Mouse (Mus musculus): ENCODE results near the gene Nipsnap3a. TPM values are rescaled to one million over a fixed set of nuclear protein-coding genes. Genes with fewer than 3 reads are reported as not detected.
A peak's percentile ranks its signal among the peaks of the same experiment; 100 is the strongest.

Nipsnap3a gene
- not detected in 2 replicates for polyA plus RNA-seq (2016; fragmentation: Nextera tagmentation; extraction: Ambion mirVana)

DNA sequence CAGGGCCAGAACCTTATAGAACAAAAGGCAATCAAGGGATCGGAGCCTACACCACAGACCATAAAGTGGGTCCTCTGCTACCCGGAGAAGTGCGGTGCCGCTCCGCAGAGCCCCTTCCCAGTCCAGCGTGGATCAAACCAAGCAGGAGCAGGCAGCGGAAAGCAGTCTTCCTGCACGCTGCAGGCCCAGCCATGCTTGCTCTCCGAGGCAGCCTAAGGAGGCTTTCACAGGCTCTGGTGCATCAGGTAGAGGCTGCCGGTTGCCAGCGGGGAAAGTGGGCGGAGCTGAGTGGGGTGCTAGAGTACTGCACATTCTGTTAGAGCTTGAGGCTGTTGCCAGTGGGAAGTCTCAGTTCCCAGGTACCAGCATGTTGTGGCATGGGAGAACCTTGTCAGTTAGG, at the start of gene Nipsnap3a:
Gene Nipsnap3a (plus strand): TSS at position 25 of the 400 bp plus-strand sequence.
- H3K4me3 ChIP-seq: peak within 1 kb of the TSS; percentile 41
- no peak within 1 kb of the TSS for H3K27ac ChIP-seq (replicated peaks)
- peaks cover 5% of the 10 kb centered on the region for H3K4me1 ChIP-seq
- H3K9me3 ChIP-seq (replicated peaks): no peaks in the 10 kb centered on the region
- H3K36me3 ChIP-seq: no peaks in the 10 kb centered on the region
- 36% methylated on average over 12 of the region's 12 CpGs for WGBS
- no peaks in the 10 kb centered on the region for H3K27me3 ChIP-seq (ENCODE audit: low read depth, poor library complexity, severe bottlenecking)
- peak; percentile 19 for DNase-seq (ENCODE audit: low spot score)

DNA sequence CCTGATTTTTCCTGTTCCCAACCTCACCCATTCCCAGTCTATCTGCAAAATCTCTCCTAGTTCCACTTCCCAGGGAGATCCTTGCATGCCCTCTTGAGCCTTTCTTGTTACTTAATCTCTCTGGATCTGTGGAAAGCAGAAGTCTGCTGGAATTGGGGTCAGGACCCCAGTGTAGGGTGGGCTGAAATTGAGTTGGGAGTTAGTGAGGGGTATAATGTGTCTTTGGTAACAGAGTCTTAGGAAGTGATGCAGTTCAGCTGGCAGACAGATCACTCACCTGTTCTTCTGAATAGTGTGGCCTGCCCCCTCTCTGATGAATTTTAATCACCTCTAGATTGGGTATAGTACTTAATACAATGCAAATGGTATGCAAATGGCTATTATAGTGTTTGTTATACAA, 42.4 kb upstream of the Nipsnap3a start:
- Histone ChIP-seq H3K4me3 (no peak overlapping the region), H3K9me3 (replicated peaks) (no peaks in the 10 kb centered on the region), H3K36me3 (no peaks in the 10 kb centered on the region), H3K27ac (replicated peaks) (no peak overlapping the region), H3K4me1 (no peaks in the 10 kb centered on the region), H3K27me3 (ENCODE audit: low read depth, poor library complexity, severe bottlenecking) (no peaks in the 10 kb centered on the region)
- no peak for DNase-seq (ENCODE audit: low spot score)

DNA sequence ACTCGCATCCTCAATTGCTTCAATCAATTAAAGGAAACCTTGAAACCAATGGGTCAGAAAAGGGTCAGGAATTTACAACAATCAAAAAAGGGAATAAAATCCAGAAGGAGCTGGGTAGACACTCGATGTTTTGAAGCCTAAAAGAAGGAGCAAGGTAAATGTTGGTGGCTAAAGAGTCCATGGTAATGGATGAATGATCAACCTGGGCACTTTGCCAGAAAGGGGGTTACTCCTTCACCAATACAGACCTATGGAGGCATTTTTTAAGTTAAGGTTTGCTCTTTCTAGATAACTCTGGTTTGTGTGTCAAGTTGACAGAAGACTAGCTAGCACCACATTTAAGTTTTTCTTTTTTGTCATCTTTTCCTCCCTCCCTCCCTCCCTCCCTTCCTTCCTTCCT, 40.1 kb upstream of the Nipsnap3a start:
- Histone ChIP-seq H3K4me1 (no peaks in the 10 kb centered on the region), H3K27ac (replicated peaks) (no peak overlapping the region), H3K36me3 (no peaks in the 10 kb centered on the region), H3K27me3 (ENCODE audit: low read depth, poor library complexity, severe bottlenecking) (no peaks in the 10 kb centered on the region), H3K4me3 (no peak overlapping the region), H3K9me3 (replicated peaks) (no peaks in the 10 kb centered on the region)
- WGBS: 86% methylated on average over 2 of the region's 2 CpGs
- DNase-seq (ENCODE audit: low spot score): no peak

DNA sequence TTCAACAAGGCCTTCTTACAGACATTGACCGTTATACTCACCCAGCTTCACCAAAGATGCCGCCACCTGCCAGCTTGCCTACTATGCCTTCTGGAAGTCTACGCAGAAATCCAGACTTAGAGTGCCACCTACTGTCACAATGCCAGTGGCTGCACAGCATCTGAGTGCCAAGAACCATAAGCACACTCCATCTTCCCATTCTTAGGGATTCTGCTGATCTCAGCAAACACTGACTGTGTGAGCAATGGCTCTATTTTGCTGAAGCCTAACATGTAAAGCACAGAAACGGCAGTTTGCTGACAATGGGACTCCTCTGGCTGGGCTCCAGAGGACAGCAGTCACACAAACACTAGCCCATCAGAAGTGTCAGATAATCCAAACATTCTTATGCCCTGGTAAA, 30.4 kb upstream of the Nipsnap3a start:
- no peaks in the 10 kb centered on the region for H3K4me1 ChIP-seq
- no peaks in the 10 kb centered on the region for H3K27me3 ChIP-seq (ENCODE audit: low read depth, poor library complexity, severe bottlenecking)
- no peak overlapping the region for H3K4me3 ChIP-seq
- 43% methylated on average over 4 of the region's 4 CpGs for WGBS
- H3K36me3 ChIP-seq: no peaks in the 10 kb centered on the region
- no peaks in the 10 kb centered on the region for H3K9me3 ChIP-seq (replicated peaks)
- no peak overlapping the region for H3K27ac ChIP-seq (replicated peaks)
- DNase-seq (ENCODE audit: low spot score): peak; percentile 20

DNA sequence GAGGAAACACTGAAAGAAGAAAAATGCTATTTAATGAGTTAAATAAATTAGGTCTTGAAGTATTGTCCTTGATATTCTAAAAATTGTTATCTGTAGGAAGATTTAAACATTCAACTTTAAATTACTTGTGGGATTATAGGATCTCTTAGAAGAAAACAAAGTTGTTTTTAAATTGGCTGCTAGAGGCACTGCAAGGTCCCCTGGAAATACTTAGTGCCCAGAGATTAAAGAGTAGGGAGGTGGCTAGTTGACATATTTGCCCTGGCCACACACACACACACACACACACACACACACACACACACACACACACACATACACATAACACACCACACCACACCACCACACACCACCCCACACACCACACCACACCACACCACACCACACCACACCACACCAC, 24.8 kb upstream of the Nipsnap3a start, which contains the start of gene Olfr270:
Gene Olfr270 (plus strand): TSS at position 301 of the 400 bp plus-strand sequence.
- no peaks in the 10 kb centered on the region for H3K9me3 ChIP-seq (replicated peaks)
- no peaks in the 10 kb centered on the region for H3K4me1 ChIP-seq
- no peak within 1 kb of the TSS for H3K4me3 ChIP-seq
- DNase-seq (ENCODE audit: low spot score): no peak
- H3K27ac ChIP-seq (replicated peaks): no peak within 1 kb of the TSS
- H3K27me3 ChIP-seq (ENCODE audit: low read depth, poor library complexity, severe bottlenecking): no peaks in the 10 kb centered on the region
- H3K36me3 ChIP-seq: no peaks in the 10 kb centered on the region

DNA sequence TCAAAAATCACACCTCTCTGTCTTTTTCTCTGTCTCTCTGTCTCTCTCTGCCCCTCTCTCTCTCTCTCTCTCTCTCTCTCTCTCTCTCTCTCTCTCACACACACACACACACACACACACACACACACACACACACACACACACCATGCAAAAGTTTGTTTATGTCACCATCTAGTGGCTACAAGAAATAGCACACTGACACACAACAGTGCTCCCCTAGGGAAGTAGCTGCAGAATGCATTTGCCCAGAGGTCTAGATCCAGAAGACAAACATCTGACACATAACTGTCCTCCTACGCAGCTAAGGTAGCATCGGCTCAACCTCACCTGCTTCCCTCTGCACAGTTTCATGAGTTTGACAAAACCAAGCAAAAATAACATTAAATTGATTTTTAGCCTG, 3.9 kb upstream of the Nipsnap3a start:
- H3K4me3 ChIP-seq: no peak overlapping the region
- peaks cover 5% of the 10 kb centered on the region for H3K4me1 ChIP-seq
- H3K36me3 ChIP-seq: no peaks in the 10 kb centered on the region
- no peak overlapping the region for H3K27ac ChIP-seq (replicated peaks)
- no peaks in the 10 kb centered on the region for H3K9me3 ChIP-seq (replicated peaks)
- DNase-seq (ENCODE audit: low spot score): no peak
- no peaks in the 10 kb centered on the region for H3K27me3 ChIP-seq (ENCODE audit: low read depth, poor library complexity, severe bottlenecking)
- WGBS: 84% methylated on average over 2 of the region's 2 CpGs

DNA sequence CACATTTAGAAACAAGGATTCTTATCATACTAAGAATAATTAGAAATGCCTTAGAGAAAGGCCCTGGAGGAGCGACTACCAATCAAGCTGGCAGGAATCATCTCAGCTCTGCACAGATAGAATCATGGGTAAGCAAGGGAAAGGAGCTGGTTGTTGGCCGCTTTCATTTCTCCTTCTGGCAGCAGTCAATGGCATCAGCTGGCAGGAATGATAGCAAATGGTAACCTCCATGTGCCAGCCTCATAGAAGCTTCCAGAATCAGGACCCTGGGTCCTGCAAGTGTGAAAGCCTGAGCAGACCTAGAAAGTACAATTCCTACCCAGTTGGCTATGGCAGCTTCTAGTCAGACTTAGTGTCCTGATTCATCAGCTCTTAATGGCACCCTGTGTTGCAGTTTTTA, 2.8 kb upstream of the Nipsnap3a start:
- WGBS: 89% methylated on average over 2 of the region's 2 CpGs
- no peak for DNase-seq (ENCODE audit: low spot score)
- no peaks in the 10 kb centered on the region for H3K27me3 ChIP-seq (ENCODE audit: low read depth, poor library complexity, severe bottlenecking)
- no peak overlapping the region for H3K27ac ChIP-seq (replicated peaks)
- H3K9me3 ChIP-seq (replicated peaks): no peaks in the 10 kb centered on the region
- peaks cover 5% of the 10 kb centered on the region for H3K4me1 ChIP-seq
- H3K4me3 ChIP-seq: no peak overlapping the region
- H3K36me3 ChIP-seq: no peaks in the 10 kb centered on the region

DNA sequence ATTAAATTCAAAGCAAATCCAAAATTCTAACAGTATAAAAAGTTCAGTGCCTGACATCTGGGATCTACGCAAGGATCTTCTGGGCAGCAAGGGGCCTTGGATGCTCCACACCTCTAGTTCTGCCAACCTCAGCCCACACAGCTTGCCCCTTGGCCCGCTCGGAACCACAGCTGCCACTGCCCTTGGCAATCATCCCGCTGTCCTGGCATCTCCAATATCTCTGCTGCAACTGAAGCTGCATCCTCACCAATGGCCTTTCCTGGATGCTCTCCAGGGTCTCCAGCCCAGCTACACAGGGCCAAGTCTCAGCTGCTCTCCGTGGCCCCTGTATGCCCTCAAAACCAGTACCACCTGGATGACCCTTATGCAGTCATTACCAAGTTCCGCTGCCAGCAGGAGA, 10.4 kb downstream of the Nipsnap3a start:
- DNase-seq (ENCODE audit: low spot score): no peak
- H3K9me3 ChIP-seq (replicated peaks): no peaks in the 10 kb centered on the region
- H3K27me3 ChIP-seq (ENCODE audit: low read depth, poor library complexity, severe bottlenecking): no peaks in the 10 kb centered on the region
- no peaks in the 10 kb centered on the region for H3K36me3 ChIP-seq
- H3K4me1 ChIP-seq: no peaks in the 10 kb centered on the region
- H3K27ac ChIP-seq (replicated peaks): no peak overlapping the region
- WGBS: 95% methylated on average over 6 of the region's 6 CpGs
- H3K4me3 ChIP-seq: no peak overlapping the region

DNA sequence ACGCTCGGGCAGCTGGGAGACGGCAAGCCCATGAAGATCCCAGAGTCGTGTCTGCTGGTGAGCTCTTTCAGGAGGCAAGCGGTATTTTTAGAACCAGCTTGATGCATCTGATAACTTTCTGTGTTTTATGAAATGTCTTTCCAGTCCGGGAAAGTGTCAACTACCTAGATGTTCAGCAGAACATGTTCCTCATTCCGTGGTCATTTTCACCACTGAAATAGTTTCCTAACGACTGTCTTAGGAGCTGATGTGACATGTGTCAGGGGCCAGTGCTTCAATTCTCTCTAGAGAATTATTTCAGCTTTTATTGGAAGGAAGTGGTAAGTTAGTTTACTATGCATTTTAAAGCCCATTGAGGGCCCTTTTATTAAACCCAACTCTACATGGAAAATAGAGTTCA, 11.1 kb downstream of the Nipsnap3a start:
- WGBS: 91% methylated on average over 8 of the region's 8 CpGs
- no peak overlapping the region for H3K4me3 ChIP-seq

DNA sequence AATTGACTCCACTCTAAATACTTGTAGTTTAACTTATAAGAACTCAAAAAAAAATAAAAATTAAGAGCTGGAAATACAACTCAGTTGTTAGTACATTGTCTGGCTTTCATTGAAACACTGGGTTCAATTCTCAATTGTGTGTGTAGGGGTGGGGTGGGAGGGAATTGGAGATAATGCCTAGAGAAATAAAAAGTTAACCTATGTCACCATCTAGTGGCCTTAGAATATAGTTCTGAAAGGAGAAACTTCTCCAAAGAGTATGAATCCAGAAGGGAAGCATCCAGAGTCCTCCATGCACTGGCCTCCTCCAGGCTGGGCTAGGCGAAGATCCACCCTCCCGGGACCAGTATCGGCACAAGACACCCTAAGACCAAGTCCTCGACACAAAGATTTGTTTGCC, 20.1 kb downstream of the Nipsnap3a start:
- Histone ChIP-seq H3K9me3 (replicated peaks) (no peaks in the 10 kb centered on the region), H3K27ac (replicated peaks) (no peak overlapping the region), H3K27me3 (ENCODE audit: low read depth, poor library complexity, severe bottlenecking) (no peaks in the 10 kb centered on the region), H3K36me3 (peaks cover 3% of the 10 kb centered on the region), H3K4me3 (no peak overlapping the region), H3K4me1 (peaks cover 6% of the 10 kb centered on the region)
- WGBS: 78% methylated on average over 4 of the region's 4 CpGs
- DNase-seq (ENCODE audit: low spot score): no peak

More for the DNA sequence above, 11.1 kb downstream of the Nipsnap3a start:
- H3K4me1 ChIP-seq: no peaks in the 10 kb centered on the region
- H3K27me3 ChIP-seq (ENCODE audit: low read depth, poor library complexity, severe bottlenecking): no peaks in the 10 kb centered on the region
- no peak overlapping the region for H3K27ac ChIP-seq (replicated peaks)
- DNase-seq (ENCODE audit: low spot score): no peak
- H3K36me3 ChIP-seq: no peaks in the 10 kb centered on the region
- no peaks in the 10 kb centered on the region for H3K9me3 ChIP-seq (replicated peaks)

DNA sequence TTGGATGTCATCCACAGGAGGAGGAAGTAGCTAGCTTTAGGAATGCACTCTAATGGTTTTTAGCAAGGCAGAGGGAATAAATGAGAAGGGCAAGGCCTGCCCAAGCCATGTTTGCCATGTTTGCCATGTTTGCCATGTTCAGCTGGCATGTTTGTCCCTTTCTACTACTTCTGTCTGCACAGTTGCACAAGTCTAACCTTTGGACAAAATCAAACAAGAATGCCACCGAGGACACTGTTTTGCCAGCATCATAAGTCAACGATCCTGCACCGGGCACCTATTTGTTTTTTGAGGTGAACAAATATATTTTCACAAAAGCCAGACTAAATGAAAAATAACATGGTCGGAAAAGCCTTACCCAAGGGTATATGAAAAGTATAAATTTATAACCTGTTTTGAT, 20.8 kb downstream of the Nipsnap3a start:
- peaks cover 10% of the 10 kb centered on the region for H3K36me3 ChIP-seq
- 86% methylated on average over 4 of the region's 4 CpGs for whole genome bisulfite sequencing
- H3K27me3 ChIP-seq (ENCODE audit: low read depth, poor library complexity, severe bottlenecking): no peaks in the 10 kb centered on the region
- H3K4me1 ChIP-seq: peaks cover 6% of the 10 kb centered on the region
- no peak overlapping the region for H3K27ac ChIP-seq (replicated peaks)
- H3K4me3 ChIP-seq: no peak overlapping the region
- no peaks in the 10 kb centered on the region for H3K9me3 ChIP-seq (replicated peaks)
- DNase-seq (ENCODE audit: low spot score): no peak

DNA sequence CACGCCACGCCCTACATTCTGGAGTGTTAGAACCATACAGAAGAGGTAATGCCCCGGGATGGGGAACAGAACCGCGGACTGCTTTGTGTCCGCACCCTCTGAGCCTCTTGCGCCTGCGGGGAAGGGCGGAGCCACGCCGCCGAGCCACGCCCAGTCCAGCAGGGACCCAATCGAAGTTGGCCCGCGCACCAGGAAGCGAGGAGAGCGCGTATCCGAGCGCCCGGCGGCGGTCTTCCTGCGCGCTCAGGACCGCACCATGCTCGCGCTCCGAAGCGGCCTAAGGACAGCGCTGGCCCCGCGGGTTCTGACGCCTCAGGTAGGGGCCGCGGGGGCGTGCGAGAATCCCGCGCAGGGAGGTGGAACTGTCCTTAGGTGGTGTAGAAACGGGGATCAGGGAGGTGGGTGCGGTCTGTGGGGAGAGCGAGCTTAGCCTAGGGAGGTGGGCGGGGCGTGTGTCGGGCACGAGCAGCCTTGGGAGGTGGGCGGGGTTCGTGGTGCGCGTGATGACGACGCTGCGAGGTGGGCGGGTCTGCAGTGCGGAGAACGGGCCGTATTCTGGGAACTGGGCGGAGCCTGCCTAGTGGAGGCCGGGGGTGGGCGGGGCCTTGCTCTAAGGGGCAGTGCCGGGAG, 22.8 kb downstream of the Nipsnap3a start, which contains the start of gene Nipsnap3b:
Gene Nipsnap3b (plus strand): TSS at position 149 of the 630 bp plus-strand sequence.
- Histone ChIP-seq H3K9me3 (replicated peaks) (peaks cover 13% of the 10 kb centered on the region), H3K4me3 (peak within 1 kb of the TSS; percentile 81), H3K27me3 (ENCODE audit: low read depth, poor library complexity, severe bottlenecking) (no peaks in the 10 kb centered on the region), H3K27ac (replicated peaks) (peak within 1 kb of the TSS; percentile 92), H3K36me3 (peaks cover 30% of the 10 kb centered on the region), H3K4me1 (peaks cover 6% of the 10 kb centered on the region)
- peak; percentile 97 for DNase-seq (ENCODE audit: low spot score)
- under 1% methylated on average over 63 of the region's 63 CpGs for WGBS

DNA sequence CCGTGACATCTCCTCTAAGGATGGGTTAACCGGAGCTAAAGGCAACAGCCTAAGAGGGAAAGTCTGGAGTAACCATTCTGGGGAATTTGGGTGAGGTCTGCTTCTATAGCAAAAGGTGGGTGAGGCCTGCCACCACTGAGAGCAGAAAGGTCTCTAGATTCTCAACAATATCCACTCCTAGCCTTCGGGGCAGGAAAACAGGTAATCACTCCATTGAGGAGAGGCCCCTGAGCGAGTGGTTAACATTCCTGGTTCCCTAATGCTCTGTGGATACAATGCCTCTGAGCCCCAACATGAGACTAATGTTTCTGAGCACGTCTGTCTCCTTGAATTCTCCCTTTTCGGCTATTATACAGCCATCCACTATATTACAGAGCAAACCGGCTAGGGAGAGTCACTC, 25.3 kb downstream of the Nipsnap3a start:
- Histone ChIP-seq H3K27me3 (ENCODE audit: low read depth, poor library complexity, severe bottlenecking) (no peaks in the 10 kb centered on the region), H3K4me3 (no peak overlapping the region), H3K27ac (replicated peaks) (no peak overlapping the region), H3K4me1 (peaks cover 6% of the 10 kb centered on the region), H3K9me3 (replicated peaks) (peaks cover 30% of the 10 kb centered on the region), H3K36me3 (peaks cover 56% of the 10 kb centered on the region)
- no peak for DNase-seq (ENCODE audit: low spot score)
- WGBS: 93% methylated on average over 7 of the region's 7 CpGs

DNA sequence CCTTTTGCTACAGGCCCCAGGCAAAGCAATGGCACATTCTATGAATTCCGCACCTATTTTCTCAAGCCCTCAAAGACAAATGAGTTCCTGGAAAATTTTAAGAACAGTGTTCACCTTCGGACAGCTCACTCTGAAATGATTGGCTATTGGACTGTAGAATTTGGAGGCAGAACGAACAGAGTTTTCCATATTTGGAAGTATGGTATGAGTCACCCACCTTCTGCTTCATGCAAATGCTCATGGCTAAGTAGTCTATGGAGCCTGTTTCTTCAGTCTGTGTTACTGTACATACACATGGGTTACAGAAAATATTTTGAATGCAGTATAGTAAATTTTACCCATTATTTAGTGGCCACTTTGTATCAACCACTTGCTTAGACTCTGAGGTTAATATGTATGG, 26.0 kb downstream of the Nipsnap3a start:
- Histone ChIP-seq H3K27ac (replicated peaks) (no peak overlapping the region), H3K9me3 (replicated peaks) (peaks cover 30% of the 10 kb centered on the region), H3K27me3 (ENCODE audit: low read depth, poor library complexity, severe bottlenecking) (no peaks in the 10 kb centered on the region), H3K4me1 (peaks cover 6% of the 10 kb centered on the region), H3K4me3 (no peak overlapping the region), H3K36me3 (peaks cover 62% of the 10 kb centered on the region)
- 93% methylated on average over 3 of the region's 3 CpGs for WGBS
- no peak for DNase-seq (ENCODE audit: low spot score)
